Mouse (Mus musculus): ENCODE data around the gene Epx. TPM values are rescaled to one million over a fixed set of nuclear protein-coding genes. Genes with fewer than 3 reads are reported as not detected.

Gene Epx
- total RNA-seq, 2 experiments from 2014 or later, result not detected

DNA sequence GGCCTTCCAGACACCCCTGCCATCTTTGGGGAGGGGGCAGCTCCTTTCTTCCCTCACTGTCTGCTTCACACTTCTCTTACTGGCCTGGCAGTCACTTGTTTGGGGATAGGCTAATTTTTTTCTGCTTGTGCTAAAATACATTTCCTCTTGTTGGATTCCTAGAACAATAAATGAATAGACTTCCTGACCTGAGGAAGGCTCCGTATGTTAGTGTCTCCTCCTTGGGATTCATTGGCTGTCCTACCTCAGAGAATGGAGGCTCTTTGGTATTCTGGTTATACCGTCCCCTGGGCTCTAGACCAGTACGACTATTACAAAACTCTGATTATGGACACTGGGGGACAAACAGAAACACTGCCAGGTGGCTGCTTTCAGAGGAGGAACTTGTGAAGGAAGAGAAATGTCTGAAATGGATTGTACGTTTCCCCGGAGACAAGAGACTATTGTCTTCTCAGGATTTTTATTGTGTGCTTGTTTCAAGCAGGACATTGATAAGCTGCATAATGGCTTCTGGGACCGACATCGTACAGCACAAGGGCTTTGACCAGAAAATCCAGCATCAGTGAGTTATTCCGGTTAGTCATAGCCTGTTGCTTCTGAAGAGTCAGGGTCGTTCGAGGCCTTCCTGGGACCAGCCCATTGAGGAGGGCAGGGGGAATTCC lies 47.0 kb downstream of the Epx start, which contains the start of gene Lpo:
Gene Lpo (minus strand): TSS at position 51 of the 662 bp plus-strand sequence.
- no peak for DNase-seq

DNA sequence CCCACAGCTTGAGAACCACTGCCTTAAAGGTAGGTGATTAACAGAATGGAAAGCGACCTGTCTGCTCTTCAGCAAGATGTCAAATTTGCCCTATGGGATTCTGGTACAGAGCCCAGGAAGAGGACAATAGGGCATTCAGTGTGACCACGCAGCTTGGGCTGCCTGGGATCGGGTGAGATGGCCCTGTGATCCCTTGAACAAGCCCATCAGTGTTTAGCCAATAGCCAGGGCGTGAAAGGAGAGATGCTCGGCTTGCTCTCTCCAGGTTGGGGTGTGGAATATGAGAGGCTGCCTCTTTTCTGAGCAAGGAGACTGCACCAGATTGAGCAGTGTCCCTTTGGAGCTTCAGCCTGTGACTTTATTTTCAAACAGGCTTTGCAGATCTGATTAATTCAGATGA lies 53.8 kb downstream of the Epx start:
- DNase-seq, result no peak

DNA sequence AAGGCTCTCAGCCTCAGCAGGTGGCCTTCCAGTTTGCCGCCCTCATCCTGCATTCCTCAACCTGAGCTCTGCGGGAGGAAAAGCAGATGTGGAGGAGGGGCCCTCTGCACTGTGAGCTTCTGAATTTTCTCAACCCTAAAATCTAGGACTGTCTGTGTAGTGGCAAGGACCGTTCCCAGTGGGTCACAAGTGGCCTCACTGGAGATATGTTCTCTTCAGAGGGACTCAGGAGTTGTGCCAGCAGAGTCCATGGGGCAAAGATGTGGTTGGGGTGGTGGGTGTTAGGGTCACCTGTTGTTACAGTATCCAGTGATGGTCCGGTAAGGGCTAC lies 57.9 kb downstream of the Epx start:
- DNase-seq, result no peak

DNA sequence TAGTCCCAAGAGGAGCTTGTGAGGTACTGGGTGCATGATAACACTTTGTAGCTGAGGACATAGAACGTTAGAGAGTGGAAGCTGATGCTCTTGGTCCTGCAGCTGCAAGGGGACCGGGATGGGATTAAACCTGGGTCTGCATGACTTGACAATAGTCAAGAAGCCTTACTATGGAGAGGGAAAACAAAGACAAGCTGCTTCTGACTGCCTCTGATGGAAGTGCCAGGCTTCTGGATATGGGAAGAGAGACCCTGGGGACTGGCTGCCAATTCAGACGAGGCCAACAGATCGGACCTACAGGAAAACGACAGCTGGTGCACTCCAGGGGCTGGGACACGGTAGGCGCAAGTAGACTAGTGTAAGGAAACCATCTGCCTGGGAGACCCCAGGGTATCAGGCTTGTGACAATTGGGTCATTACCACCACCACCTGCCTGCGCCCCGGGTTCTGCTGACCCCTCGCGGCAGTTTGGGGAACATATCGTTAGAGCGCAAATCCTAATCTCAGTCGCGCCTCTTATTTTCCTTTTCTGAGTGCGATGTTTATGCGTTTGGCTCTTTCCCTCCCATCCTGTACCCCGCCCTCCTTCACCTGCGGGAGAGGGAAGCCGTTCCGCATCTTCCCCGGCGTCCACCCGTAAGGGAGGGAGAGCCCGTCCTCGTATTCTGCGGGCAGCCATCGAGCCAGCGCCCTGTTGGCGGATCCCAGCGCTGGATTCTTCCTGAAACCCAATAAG lies 58.5 kb downstream of the Epx start:
- peak; percentile 40 to 54 for DNase-seq

DNA sequence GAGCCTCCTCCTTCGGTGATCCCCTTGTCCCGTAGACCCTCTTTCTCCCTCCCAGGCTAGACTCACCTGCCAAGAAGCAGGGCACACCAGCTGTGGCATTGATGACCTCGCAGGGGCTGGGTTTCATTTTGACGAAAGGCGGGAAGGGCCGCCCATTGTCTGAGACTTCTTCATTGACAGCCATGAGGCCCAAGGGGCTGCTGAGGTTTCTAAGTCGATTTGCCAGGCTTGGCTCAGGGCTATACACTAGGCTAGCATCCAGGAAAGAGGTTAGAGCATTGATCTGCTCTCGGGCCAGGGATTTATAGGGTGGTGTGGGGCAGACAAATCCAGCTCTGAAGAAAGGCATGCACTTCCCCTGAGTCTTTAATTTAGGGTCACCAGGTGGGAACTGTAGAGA lies 60.5 kb downstream of the Epx start:
- DNase-seq, result no peak

Other genes starting within 250 kb of the Epx start
- gene Rnf43, start 212.8 kb downstream of the Epx start, total RNA-seq (2021), result 1 to 10 TPM; 2.0 to 2.6 TPM
- 10 to 100 TPM; 71.7 to 78.7 TPM for gene Supt4a, start 138.0 kb downstream of the Epx start, total RNA-seq (2021)
- gene Tspoap1, start 115.0 kb downstream of the Epx start, total RNA-seq (2021), result 100 to 1,000 TPM; 146 to 163 TPM
- under 1 TPM; 0.28 to 0.60 TPM for gene Mpo, start 82.0 kb downstream of the Epx start, total RNA-seq (2021)
- under 1 TPM; 0.12 to 0.18 TPM for gene Lpo, start 47.2 kb downstream of the Epx start, total RNA-seq (2021)
- gene Mks1, start 22.3 kb downstream of the Epx start, total RNA-seq (2021), result 1 to 10 TPM; 4.5 to 5.1 TPM
- gene Olfr462, start 16.7 kb upstream of the Epx start, total RNA-seq (2021), result not detected
- gene Olfr463, start 21.9 kb upstream of the Epx start, total RNA-seq (2021), result not detected
- gene Olfr464, start 45.4 kb upstream of the Epx start, total RNA-seq (2021), result not detected
- 100 to 1,000 TPM; 446 to 473 TPM for gene Dynll2, start 112.0 kb upstream of the Epx start, total RNA-seq (2021)
- gene Srsf1, start 171.8 kb upstream of the Epx start, total RNA-seq (2021), result 100 to 1,000 TPM; 232 to 248 TPM
- 10 to 100 TPM; 20.2 to 22.6 TPM for gene Vezf1, start 192.7 kb upstream of the Epx start, total RNA-seq (2021)
- 10 to 100 TPM; 27.9 to 31.4 TPM for gene Cuedc1, start 222.5 kb upstream of the Epx start, total RNA-seq (2021)